Mouse (Mus musculus): ENCODE data around the gene Sval2.

DNA sequence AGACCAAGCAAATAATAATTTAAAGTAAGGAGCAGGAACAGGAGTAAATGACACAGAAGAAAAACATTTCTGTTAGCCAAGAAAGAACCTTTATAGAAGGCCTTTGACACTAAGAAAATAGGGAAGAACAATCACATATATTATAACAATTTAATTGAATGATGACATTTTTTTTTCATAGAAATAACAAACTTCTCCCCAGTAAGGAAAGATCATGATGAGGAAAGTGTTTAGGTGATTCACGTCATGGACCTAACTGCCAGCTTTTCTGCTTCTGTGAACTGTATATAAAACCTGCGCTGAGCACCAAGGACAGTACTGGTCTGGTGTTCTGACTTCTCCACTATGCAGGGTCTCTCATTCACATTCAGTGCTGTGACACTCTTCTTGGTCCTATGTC lies 5.6 kb upstream of the Sval2 start, which contains the start of gene Pip:
- TF ChIP-seq CTCF (IDR thresholded peaks at IDR 0.05; ENCODE audit: control insufficient read depth, insufficient read depth, insufficient replicate concordance, low read depth, low read length) (no peak), POLR2A (IDR thresholded peaks at IDR 0.05; ENCODE audit: control insufficient read depth, low read depth, low read length) (no peak)

All from testis, adult 2 months (tissue).